Mouse (Mus musculus): ENCODE data around the gene Rapsn.
A peak's percentile ranks its signal among the peaks of the same experiment; 100 is the strongest.
"Not testable (repeated sequence)": the region's sequence is repeated elsewhere in the genome, so short reads cannot be mapped to it uniquely, and the experiment has no call there.

The Rapsn gene

DNA sequence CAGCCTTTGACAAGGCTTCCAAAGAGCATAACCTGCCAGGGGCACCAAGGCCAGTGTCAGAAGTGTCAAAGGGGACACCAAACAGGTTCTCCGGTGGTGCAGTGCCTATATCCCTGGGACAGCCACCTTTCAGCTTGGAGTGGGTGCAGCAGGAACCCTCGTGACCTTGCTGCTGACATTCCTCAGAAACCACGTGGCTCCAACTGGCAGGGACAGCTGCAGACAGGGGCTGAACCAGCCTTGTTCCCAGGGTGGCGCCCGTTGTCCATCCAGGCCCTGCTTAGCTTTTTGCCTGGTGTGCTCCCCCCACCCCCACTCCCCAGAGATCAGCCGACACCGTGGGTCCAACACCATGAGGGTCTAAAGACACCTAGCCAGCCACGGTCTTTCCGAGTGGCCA lies at the start of gene Rapsn:
Rapsn (plus strand) TSS at position 236 of the 400 bp plus-strand sequence.
- no peak for DNase-seq (ENCODE audit: low read depth, low spot score)

DNA sequence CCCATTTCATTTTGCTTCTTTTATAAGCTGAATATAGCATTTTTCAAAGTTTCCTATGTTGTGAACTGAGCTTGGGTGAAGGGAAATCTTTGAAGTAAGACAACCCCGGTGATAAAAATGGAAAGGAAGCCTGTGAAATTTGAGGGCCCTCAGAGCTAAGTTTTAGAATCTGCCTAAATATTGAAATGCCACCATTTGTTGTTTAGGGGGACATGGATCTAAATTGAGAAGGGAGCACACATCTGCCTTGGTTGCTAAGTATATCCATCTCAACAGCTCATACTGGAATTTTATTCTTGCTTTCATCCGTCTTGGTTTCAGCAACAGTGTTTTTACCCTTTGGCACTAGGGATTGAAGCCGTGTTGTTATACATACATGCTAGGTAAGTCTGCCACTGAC lies 49.4 kb upstream of the Rapsn start:
- no peak for DNase-seq (ENCODE audit: low read depth, low spot score)

DNA sequence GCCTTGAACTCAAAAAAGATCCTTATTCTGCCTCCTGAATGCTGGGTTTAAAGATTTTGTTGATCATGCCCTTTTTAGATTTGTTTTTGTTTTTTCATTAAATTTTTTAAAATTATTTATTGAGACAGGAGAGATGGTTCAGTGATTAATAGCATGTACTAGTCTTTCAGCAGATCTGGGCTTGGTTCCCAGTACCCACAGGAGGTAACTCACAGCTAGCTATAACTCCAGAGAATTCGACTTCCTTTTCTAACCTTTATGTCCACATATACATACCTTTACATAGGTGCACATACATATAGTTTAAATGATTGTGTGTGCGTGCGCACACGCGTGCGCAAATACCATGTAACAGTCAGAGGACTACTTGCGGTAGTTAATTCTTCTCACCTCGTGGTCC lies 26.9 kb upstream of the Rapsn start:
- no peak for DNase-seq (ENCODE audit: low read depth, low spot score)

DNA sequence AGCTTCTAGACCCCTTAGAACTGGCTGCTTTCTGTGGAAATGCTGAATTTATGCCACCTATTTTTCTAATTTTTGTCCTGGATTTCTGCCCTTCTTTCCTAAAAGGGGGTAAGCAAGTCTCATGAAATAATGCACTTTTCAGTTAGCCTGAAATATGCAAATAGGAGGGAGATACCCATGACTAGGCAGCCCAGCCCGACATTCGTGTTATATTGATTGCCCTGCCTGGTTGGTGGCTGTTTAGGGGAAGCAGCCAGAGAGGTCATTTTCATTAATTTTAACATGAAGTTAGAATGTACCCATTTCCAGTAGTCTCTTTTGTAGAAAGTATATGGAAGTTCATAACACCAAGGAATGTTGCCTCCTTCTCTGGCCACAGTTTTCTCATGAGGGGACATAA lies 21.5 kb upstream of the Rapsn start:
- no peak for DNase-seq (ENCODE audit: low read depth, low spot score)

DNA sequence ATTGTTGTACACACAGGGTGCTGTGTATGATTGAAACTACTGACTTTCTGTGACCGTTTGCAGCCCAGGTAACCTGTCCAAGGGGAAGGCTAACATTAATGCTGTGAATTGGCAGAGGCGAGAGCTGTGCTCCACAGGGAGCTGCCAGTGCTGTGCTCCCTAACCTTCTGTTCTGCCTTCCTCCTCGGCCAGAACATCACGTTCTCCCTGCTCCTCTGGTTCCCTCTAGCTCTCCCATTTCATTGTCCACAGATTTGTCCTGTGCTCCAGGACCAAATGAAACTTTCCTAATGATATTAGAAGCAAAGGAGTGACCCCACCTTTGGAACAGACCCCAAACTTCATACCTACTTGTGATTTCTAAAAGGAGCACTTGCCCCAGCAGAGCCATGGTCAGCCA lies 20.0 kb upstream of the Rapsn start:
- no peak for DNase-seq (ENCODE audit: low read depth, low spot score)

DNA sequence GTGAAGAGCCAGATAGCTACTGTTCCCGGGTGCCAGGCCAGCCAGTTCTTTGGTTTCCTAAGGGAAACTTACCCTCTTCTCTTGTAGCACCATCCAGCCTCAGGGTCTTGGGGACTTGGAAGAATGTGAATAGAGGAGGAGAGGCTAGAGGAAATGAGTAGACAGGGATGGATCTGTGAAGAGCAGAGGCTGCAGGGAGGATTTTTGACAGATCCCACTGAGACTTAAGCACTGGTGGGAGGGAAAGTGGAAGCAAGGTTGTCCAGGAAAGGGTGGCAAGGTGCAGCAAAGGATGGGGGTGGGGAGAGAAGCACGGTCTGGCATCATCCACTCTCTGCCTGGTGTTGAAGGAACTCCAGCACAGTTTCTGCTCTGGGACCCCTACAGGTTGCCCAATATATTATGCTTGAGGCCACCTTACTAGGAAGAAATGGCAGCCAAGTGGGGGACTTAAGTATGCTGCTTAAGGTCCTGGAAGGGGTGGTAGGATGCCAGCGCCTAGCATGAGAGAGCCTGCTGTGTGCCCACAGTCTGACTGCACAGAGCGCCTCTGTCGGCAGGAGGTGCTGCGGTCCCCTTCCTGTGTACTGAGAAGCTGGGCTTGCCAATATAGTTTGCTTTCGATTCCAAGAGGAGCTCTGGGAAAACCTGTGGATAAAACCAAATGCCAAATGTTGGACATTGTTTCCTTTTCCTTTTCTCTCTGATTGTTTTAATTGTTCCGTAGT lies 17.2 kb upstream of the Rapsn start:
- no peak for DNase-seq (ENCODE audit: low read depth, low spot score)

DNA sequence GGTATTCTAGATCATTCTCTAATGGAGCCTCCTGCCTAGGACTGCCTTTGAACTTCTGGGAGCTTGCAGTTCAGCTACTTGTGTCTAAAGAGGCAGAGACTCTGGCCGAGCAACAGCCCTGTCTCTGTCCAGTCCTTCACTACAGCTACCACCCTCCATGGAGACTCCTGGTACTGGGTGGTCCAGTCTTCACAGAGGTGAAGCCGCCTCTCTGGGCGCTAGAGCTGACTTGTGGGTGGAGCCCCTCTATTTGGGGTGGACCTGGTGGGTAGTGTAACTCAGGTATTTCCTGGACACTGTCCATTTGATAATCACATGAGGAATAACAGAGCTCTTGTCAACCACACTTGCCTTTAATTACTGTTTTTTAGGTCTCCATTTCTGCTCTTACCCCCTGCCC lies 15.5 kb upstream of the Rapsn start:
- DNase-seq (ENCODE audit: low read depth, low spot score) = no peak

DNA sequence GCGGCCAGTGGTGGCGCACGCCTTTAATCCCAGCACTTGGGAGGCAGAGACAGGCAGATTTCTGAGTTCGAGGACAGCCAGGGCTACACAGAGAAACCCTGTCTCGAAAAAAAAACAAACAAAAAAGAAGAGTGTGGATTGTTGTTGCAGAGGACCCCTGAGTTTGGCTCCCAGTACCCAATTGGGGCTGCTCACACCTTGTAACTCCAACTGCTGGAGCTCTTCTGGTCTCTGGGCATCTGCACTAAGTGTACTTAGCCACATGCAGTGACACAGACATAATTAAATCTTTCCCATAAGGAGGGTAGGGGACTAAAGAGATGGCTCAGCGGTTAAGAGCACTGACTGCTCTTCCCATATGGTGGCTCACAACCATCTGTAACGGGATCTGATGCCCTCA lies 13.2 kb upstream of the Rapsn start:
- DNase-seq (ENCODE audit: low read depth, low spot score) = not testable (repeated sequence)

DNA sequence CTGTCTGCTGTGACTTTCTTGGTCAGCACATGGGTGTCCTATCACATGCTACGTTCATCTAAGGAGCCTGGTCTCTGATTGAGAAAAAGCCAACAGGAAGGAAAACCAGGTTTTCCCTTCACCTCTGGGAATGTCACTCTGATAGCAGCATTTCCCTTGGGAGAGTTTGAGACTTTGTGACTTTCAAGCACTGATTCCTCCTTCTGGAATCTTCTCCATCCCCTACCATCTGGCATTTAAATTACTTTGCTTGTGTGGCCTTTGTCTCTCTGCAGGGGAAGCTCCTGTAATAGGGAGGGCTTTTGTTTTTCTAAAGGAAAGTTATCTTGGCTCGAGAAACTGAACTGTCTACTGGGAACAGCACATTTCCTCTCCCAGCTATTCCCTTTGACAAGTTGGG lies 12.3 kb upstream of the Rapsn start:
- DNase-seq (ENCODE audit: low read depth, low spot score) = no peak

DNA sequence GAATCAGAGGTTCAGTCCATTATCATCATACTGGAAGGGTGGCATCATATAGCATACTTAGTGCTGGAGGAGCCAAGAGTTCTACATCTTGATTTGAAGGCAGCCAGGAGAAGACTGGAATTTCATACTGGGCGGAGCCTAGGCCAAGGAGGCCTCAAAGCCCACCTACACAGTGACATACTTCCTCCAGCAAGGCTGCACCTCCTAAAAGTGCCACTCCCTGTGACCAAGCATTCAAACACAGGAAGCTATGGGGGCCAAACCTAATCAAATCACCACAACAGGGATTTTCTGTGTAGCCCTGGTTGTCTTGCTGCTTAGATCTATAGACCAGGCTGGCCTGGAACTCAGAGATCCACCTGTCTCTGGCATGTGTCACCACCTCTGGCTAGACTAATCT lies 11.5 kb upstream of the Rapsn start:
- DNase-seq (ENCODE audit: low read depth, low spot score) = no peak

DNA sequence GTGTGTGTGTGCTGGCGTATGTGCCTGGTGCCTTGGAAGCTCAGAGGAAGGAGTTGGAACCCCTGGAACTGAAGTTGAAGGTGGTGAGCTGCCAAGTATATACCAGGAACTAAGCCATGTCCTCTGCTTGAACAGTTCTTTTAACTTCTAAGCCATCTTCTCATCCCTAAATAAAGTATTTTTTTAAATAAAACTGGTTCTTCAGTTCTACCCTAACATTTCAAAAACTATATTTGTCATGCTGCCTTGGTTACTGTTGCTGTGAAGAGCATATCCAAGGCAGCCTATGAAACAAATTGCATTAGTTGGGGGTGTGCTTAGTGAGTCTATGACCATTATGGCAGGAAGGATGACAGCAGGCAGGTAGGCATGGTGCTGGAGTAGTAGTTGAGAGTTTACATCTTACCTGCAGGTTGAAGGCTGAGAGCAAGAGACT lies 10.3 kb upstream of the Rapsn start:
- DNase-seq (ENCODE audit: low read depth, low spot score) = no peak

DNA sequence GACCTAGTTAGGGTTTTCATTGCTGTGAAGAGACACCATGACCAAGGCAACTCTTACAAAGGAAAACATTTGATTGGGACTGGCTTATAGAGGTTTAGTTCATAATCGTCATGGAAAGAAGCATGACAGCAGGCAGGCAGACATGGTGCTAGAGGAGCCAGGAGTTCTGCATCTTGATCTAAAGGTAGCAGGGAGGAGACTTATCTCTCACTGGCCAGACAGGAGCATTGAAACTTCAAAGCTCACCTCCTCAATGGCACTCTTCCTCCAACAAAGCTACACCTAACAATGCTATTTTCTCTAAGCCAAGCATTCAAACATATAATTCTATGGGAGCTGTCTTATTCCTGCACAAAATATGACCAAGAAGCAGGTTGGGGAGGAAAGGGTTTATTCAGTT lies 8.9 kb upstream of the Rapsn start:
- DNase-seq (ENCODE audit: low read depth, low spot score) = no peak

DNA sequence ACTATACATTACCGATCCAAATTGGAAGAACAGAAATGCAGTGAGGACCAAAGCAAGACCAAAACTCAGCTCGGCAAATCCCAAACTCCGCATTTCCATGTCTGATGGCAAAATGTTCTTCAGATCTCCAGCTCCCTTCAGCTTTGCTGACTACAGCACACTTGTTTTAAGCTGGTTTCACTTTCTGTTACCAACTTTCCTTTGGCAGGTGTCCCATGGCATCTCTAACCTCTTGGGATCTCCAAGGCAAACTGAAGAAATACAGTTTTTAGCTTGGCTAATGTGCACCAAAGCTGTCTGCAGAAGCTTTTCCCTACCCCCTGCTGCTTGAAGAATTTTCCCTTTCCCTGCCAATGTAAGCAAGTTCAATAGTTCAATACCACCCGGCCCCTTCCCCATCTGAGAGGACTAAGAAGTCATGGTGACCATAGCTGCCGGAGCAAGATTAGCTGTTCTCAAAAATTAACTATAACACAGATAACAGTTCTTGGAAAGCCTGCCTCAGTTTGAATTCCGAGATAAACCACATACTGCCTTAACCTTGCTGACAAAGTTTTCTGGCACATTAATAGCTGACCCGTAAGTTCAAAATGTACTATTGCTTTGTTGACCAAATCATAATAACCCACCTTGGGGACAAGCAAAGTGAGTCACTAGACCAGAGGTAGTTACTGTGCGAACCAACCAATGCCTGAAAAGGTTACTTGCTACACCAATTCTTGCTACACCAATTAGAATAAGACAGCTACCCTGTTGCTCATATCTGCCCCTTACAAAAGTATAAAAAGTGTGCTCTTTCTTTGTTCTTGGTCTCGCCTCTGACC lies 7.8 kb upstream of the Rapsn start:
- DNase-seq (ENCODE audit: low read depth, low spot score) = no peak

DNA sequence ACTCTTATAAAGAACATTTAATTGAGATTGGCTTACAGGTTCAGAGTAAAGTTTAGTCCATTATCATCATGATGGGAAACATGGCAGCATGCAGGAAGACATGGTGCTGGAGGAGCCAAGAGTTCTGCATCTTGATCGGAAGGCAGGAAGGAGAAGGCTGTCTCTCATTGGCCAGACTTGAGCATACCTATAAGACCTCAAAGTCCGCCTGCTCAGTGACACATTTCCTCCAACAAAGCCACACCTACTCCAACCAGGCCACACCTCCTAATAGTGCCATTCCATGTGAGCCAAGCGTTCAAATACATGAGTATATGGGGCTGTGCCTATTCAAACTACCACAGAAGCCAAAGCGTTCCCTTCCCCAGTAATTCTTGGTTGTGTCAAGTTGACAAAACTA lies 4.2 kb upstream of the Rapsn start:
- no peak for DNase-seq (ENCODE audit: low read depth, low spot score)

DNA sequence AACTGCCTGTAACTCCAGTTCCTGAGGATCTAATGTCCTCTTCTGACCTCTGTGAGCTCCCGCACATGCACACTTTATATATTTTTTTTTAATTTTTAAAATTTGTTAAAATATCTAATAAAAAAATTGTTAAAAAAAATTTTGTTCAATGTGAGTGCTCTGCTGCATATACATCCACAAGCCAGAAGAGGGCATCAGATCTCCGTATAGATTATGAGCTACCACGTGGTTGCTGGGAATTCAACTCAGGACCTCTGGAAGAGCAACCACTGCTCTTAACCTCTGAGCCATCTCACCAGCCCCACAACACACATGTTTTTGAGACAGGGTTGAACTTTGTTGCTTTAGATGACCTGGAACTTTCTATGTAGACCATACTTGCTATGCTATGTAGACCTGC lies 2.4 kb upstream of the Rapsn start:
- DNase-seq (ENCODE audit: low read depth, low spot score) = peak; percentile 47

DNA sequence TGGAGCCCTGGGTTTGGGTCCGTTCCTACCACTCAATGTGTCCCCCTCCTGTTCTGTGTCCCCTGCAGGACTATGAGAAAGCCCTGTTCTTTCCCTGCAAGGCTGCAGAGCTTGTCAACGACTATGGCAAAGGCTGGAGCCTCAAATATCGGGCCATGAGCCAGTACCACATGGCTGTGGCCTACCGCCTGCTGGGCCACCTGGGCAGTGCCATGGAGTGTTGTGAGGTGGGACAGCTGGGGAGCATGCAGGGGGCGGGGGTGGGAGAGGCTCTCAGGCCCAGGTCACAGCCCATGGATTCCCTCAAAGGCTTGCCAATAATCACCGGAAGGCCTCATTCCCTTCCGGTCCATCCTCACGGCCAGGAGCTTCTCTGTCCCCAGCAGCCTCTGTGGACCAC lies 6.4 kb downstream of the Rapsn start:
- DNase-seq (ENCODE audit: low read depth, low spot score) = no peak

DNA sequence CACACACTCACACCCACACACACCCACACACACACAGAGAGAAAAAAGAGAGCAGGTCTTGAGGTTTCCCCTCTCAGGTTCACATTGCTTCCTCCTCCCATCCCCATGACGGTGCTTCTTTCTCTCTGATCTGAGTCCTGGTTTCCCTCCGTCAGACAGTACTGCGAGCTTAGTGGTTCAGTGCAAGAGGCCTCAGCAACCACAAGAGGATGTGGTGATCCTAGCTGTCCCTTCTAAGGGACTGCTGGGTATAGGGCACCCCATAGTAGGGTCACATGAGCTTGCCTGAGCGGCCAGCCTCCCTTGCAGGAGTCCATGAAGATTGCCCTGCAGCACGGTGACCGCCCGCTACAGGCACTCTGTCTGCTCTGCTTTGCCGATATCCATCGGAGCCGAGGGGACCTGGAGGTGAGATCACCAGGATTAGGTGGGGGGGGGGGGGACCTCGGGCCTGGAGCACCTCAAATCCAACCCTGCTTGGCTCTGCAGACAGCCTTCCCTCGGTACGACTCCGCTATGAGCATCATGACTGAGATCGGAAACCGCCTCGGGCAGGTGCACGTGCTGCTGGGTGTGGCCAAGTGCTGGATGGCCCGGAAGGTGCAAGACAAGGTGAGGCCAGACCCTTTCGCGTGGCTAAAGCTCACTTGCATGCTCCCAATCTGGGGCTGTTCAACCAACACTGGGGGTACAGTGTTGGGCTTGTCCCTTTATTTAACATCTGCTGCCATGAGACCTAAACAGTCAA lies 7.4 kb downstream of the Rapsn start:
- DNase-seq (ENCODE audit: low read depth, low spot score) = peak; percentile 90

DNA sequence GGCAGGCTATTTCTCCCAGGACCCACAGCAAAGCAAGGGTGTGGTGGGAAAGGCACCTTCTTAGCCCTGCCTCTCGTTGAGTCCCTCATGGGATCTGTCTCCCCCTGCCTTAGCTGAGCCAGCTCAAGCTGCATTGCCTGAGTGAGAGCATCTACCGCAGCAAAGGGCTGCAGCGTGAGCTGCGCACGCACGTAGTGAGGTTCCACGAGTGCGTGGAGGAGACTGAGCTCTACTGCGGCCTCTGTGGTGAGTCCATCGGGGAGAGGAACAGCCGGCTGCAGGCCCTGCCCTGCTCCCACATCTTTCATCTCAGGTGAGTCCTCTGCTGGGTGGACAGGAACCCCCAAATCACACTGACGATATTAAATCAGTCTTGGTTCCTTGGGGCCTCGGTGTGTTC lies 9.3 kb downstream of the Rapsn start:
- no peak for DNase-seq (ENCODE audit: low read depth, low spot score)

DNA sequence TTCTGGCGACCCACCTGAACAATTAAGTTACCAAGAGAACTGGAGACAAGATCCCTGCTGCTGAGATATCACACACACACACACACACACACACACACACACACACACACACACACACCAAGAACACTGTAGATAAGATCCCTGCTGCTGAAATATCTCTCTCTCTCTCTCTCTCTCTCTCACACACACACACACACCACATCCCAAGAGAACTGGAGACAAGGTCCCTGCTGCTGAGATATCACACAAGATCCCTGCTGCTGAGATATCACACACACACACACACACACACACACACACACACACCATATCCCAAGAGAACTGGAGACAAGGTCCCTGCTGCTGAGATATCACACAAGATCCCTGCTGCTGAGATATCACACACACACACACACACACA lies 10.4 kb downstream of the Rapsn start:
- not testable (repeated sequence) for DNase-seq (ENCODE audit: low read depth, low spot score)

DNA sequence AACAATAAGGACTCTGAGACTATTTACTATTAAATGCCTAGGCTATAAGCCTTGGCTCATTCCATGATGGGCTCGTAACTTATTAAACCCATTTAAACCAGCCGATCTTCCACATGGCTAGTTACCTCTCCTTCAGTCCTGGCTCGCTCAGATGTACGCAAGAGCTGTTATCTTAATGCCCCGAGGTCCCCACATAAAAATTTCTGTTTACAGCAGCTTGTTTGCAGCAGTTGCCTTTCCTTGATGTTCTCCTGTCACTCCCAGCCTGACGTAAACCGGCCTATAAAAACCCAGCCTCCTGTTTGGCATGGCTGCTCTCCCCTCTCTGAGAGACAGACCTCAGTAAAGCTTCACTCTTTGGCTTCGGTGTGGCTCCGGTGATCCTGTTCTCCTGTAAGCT lies 11.9 kb downstream of the Rapsn start:
- DNase-seq (ENCODE audit: low read depth, low spot score) = no peak

DNA sequence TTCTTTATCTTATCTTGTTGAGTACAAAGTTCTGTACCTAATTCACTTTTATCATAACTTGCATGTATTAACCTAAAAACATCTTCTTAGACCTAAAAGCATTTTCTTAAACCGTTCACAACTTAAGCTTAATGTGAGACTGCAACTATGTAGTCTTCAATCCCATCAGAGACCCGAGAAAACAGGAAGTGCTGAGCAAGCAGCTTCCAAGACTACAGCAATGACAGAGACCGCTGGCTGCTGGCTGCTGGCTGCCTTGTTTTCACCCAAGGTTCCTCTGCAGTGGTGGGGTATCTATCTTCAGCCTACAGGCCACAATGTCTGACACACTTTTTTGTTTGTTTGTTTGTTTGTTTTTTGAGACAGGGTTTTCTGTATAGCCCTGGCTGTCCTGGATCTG lies 16.5 kb downstream of the Rapsn start:
- no peak for DNase-seq (ENCODE audit: low read depth, low spot score)

DNA sequence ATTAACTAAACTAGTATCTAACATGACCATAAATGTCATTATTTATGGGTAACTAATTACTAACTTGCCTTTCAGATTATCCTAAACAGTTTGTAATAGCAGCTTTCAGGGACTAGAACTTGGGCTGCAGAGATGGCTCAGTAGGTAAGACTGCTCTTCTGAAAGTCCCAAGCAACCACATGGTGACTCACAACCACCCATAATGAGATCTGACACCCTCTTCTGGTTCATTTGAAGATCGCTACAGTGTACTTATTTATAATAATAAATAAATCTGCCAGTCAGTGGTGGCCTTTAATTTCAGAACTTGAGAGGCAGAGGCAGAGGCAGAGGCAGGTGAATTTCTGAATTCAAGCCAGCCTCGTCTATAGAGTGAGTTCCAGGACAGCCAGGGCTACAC lies 17.3 kb downstream of the Rapsn start:
- peak; percentile 56 for DNase-seq (ENCODE audit: low read depth, low spot score)

Measured in CD4-positive helper T cell, adult 2 months (primary cell).